Mouse (Mus musculus): ENCODE results near the gene Nsun5. TPM values are rescaled to one million over a fixed set of nuclear protein-coding genes. Genes with fewer than 3 reads are reported as not detected.
A peak's percentile ranks its signal among the peaks of the same experiment; 100 is the strongest.

Gene Nsun5
- polyA plus RNA-seq, 1 experiment from 2014 or later = 12.1 TPM

DNA sequence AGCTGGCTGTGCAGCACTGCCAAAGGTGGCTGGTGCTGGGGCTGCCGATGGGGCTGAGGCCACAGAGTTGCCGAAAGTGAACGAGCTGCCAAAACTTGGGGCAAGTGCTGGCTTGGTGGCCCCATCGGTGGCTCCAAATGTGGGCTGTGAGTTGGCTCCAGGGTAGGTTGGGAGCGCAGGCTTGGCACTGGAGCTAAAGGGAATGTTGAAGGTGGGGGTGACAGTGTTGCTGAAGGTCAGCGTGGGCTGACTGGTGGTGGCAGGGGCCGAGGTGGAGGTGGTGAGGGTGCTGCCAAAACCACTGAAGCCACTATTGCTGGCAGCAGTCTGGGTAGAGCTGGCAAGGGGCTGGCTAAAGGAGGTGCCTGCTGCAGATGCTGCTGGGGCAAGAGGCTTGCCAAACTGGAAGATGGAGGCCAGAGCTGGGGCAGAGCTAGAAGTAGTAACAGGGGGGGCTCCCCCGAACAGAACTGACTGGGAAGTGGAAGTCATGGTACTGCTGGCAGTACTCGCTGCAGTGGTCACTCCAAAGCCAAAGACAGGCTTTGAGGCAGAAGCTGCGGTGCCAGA, 11.7 kb downstream of the Nsun5 start:
- WGBS (ENCODE audit: insufficient replicate concordance) = 83% methylated on average over 10 of the region's 10 CpGs
- no peaks in the 10 kb centered on the region for H3K27me3 ChIP-seq (ENCODE audit: control insufficient read depth, insufficient read depth, low read depth, low read length)
- H3K4me2 ChIP-seq (ENCODE audit: low read depth, low read length) = no peak overlapping the region

DNA sequence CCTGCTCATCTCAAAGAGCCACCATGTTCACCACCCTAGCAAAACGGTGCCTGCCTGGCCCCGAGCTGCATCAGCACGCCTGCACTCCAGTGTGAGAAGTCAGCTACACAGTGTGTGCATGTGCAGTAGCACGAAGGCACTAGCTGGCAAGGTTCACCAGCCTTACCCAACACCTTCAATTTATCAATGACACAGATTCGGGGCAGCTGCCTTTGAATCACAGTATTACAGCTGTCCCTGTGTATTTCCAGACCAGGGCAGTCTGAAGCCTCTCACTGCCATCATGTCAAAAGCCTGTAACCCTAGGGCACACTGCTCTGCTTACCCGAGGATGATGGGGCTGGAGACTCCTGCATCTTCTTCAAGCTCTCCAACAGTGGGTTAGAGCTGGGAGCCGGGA, 13.0 kb downstream of the Nsun5 start:
- Histone ChIP-seq H3K4me3 (ENCODE audit: low read depth, low read length) (no peak overlapping the region), H3K9ac (ENCODE audit: low read depth, low read length) (no peak overlapping the region), H3K4me1 (ENCODE audit: control insufficient read depth, low read depth, low read length) (no peaks in the 10 kb centered on the region), H3K9me3 (replicated peaks; ENCODE audit: control insufficient read depth, low read length) (no peaks in the 10 kb centered on the region), H3K27me3 (ENCODE audit: control insufficient read depth, insufficient read depth, low read depth, low read length) (no peaks in the 10 kb centered on the region), H3K36me3 (ENCODE audit: control insufficient read depth, insufficient read depth) (peaks cover 85% of the 10 kb centered on the region), H3K27ac (ENCODE audit: low read length) (no peak overlapping the region), H3K4me2 (ENCODE audit: low read depth, low read length) (no peak overlapping the region)
- WGBS (ENCODE audit: insufficient replicate concordance) = 88% methylated on average over 7 of the region's 7 CpGs
- no peak for ATAC-seq (ENCODE audit: low read depth)

More for the DNA sequence above, 11.7 kb downstream of the Nsun5 start:
- ATAC-seq (ENCODE audit: low read depth) = no peak
- peaks cover 75% of the 10 kb centered on the region for H3K36me3 ChIP-seq (ENCODE audit: control insufficient read depth, insufficient read depth)
- no peaks in the 10 kb centered on the region for H3K9me3 ChIP-seq (replicated peaks; ENCODE audit: control insufficient read depth, low read length)
- no peak overlapping the region for H3K4me3 ChIP-seq (ENCODE audit: low read depth, low read length)
- H3K4me1 ChIP-seq (ENCODE audit: control insufficient read depth, low read depth, low read length) = no peaks in the 10 kb centered on the region
- H3K27ac ChIP-seq (ENCODE audit: low read length) = no peak overlapping the region
- no peak overlapping the region for H3K9ac ChIP-seq (ENCODE audit: low read depth, low read length)

DNA sequence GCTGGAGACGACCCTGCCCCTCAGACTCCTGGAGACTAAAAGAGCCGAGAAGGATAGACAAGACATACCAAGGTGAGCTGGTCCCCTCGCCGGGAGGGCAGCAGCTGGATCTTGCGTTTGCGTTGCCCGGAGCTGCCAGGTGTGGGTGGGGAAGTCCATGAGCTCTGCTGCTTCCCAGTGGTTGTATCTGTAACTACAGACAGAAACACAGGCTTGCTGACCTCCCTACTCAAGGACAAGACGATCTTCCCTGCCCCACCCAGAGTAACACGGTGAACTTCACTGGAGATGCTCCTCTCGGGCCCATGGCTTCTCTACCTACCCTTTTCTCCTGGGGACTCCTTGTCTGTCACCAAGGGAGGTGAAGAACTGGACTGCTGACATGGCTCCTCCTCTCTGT, 14.0 kb downstream of the Nsun5 start:
- Histone ChIP-seq H3K36me3 (ENCODE audit: control insufficient read depth, insufficient read depth) (peaks cover 77% of the 10 kb centered on the region), H3K27ac (ENCODE audit: low read length) (no peak overlapping the region), H3K9ac (ENCODE audit: low read depth, low read length) (no peak overlapping the region), H3K4me1 (ENCODE audit: control insufficient read depth, low read depth, low read length) (no peaks in the 10 kb centered on the region), H3K4me2 (ENCODE audit: low read depth, low read length) (no peak overlapping the region), H3K4me3 (ENCODE audit: low read depth, low read length) (no peak overlapping the region), H3K9me3 (replicated peaks; ENCODE audit: control insufficient read depth, low read length) (no peaks in the 10 kb centered on the region), H3K27me3 (ENCODE audit: control insufficient read depth, insufficient read depth, low read depth, low read length) (no peaks in the 10 kb centered on the region)
- no peak for ATAC-seq (ENCODE audit: low read depth)
- WGBS (ENCODE audit: insufficient replicate concordance) = 81% methylated on average over 10 of the region's 10 CpGs

DNA sequence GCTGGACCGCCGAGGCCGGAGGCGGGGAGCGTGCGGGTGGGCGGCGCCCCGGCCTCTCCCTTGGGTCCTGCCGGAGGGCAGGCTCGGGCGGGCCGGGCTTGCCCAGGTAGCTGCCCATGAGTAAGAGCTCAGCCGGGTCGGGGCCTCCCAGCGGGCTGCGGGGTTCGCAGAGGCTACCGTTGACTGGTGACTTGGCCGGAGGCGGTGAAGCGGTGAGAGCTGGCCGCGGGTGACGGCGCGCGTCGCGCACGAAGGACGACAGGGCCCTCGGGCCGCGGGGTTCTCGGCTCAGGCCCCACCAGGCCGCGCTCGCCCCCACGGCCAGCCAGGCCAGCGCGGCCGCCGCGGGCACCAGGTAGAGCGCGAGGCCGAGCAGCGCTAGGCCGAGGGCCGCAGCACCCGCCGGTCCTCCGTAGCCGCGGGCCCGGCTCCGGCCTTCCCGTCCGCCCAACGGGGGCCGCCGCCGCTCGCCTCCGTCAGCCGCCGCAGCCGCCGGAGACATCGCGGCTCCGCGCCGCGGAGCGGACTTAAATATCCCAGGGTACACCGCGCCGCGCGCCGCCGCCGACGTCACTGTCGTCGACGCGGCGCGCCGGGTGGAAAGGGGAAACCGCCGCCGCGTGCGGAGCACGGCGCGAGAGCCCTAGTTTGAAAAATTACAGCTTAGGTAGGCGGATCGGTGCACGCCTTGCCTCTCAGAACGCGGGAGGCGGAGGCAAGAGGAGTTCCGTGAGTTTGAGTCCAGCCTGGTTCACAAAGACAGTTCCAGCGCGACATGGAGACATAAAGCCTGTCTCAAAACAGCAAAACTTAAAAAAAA, 24.5 kb downstream of the Nsun5 start, which contains the start of gene Pom121:
Gene Pom121, minus strand, starts transcription at position 543 of the 820 bp plus-strand sequence.
- Histone ChIP-seq H3K27ac (ENCODE audit: low read length) (peak within 1 kb of the TSS; percentile 87), H3K36me3 (ENCODE audit: control insufficient read depth, insufficient read depth) (peaks cover 13% of the 10 kb centered on the region), H3K27me3 (ENCODE audit: control insufficient read depth, insufficient read depth, low read depth, low read length) (no peaks in the 10 kb centered on the region), H3K4me2 (ENCODE audit: low read depth, low read length) (peak within 1 kb of the TSS; percentile 93), H3K4me1 (ENCODE audit: control insufficient read depth, low read depth, low read length) (peaks cover 18% of the 10 kb centered on the region), H3K9ac (ENCODE audit: low read depth, low read length) (peak within 1 kb of the TSS; percentile 96), H3K4me3 (ENCODE audit: low read depth, low read length) (peak within 1 kb of the TSS; percentile 89), H3K9me3 (replicated peaks; ENCODE audit: control insufficient read depth, low read length) (no peaks in the 10 kb centered on the region)
- peak; percentile 93 for ATAC-seq (ENCODE audit: low read depth)
- WGBS (ENCODE audit: insufficient replicate concordance) = under 1% methylated on average over 97 of the region's 110 CpGs

DNA sequence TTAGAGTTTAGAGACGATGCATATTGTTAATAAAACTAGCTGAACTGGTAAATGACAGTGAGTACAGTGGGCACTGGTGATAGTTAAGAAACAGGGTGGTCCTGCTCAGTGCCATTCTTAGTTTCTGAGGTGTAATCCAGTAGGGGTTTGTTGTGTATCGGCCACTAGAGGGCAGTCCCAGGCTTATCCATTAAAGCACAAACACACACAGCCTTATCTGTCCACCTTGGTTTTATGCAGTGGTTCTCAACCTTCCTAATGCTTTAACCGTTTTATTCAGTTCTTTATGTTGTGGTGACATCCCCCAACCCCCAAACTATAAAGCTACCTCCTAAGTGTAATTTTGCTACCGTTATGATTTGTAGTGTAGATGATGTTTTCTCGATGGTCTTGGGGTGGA, 26.1 kb downstream of the Nsun5 start:
- WGBS (ENCODE audit: insufficient replicate concordance) = 32% methylated on average over 5 of the region's 5 CpGs
- Histone ChIP-seq H3K27me3 (ENCODE audit: control insufficient read depth, insufficient read depth, low read depth, low read length) (no peaks in the 10 kb centered on the region), H3K9ac (ENCODE audit: low read depth, low read length) (no peak overlapping the region), H3K4me1 (ENCODE audit: control insufficient read depth, low read depth, low read length) (peaks cover 18% of the 10 kb centered on the region), H3K9me3 (replicated peaks; ENCODE audit: control insufficient read depth, low read length) (no peaks in the 10 kb centered on the region), H3K27ac (ENCODE audit: low read length) (no peak overlapping the region), H3K4me2 (ENCODE audit: low read depth, low read length) (no peak overlapping the region), H3K4me3 (ENCODE audit: low read depth, low read length) (no peak overlapping the region), H3K36me3 (ENCODE audit: control insufficient read depth, insufficient read depth) (peaks cover 6% of the 10 kb centered on the region; the same call in 1 of the 2 replicates)
- no peak for ATAC-seq (ENCODE audit: low read depth)

DNA sequence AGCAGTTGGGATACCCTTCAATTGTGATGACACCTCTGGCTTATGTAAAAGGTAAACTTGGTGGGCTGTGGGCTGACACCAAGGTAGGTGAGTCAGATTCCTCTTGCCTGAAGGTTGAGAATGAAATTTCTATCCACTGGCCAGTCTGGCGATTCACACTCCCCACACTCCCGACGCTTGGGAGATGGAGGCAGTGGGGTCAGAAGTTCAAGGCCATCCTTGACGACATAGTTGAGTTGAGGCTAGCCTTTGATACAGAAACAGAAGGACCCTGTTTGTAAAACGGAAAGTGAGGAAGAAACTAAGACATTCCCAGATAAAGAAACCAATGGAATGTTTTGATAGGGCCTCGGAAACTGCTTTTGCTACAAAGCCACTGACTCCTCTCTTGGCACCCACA, 29.6 kb downstream of the Nsun5 start:
- Histone ChIP-seq H3K4me1 (ENCODE audit: control insufficient read depth, low read depth, low read length) (peaks cover 9% of the 10 kb centered on the region), H3K36me3 (ENCODE audit: control insufficient read depth, insufficient read depth) (no peaks in the 10 kb centered on the region), H3K4me2 (ENCODE audit: low read depth, low read length) (no peak overlapping the region), H3K27ac (ENCODE audit: low read length) (no peak overlapping the region), H3K4me3 (ENCODE audit: low read depth, low read length) (no peak overlapping the region), H3K9ac (ENCODE audit: low read depth, low read length) (no peak overlapping the region), H3K9me3 (replicated peaks; ENCODE audit: control insufficient read depth, low read length) (no peaks in the 10 kb centered on the region), H3K27me3 (ENCODE audit: control insufficient read depth, insufficient read depth, low read depth, low read length) (no peaks in the 10 kb centered on the region)
- WGBS (ENCODE audit: insufficient replicate concordance) = 44% methylated on average over 6 of the region's 6 CpGs
- no peak for ATAC-seq (ENCODE audit: low read depth)

DNA sequence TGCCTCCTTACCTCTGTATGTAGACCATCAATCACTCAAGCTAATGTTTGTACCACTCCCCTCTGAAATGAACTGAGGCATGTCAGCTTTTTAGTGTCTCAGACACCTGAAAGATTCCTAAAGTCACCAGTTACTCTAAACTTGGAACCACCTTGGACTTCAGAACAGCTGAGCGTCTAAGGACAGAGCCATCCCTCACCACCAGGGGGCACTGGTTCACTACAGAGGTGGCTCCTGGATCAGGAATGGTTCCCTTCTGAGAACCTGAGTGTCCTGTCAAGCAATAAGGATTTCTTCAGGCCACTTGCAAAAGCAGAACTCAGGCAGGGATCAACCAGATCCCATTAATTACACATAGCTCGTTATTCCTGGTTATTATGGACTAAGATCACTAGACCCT, 30.5 kb downstream of the Nsun5 start:
- H3K27ac ChIP-seq (ENCODE audit: low read length) = no peak overlapping the region
- H3K4me3 ChIP-seq (ENCODE audit: low read depth, low read length) = no peak overlapping the region
- H3K27me3 ChIP-seq (ENCODE audit: control insufficient read depth, insufficient read depth, low read depth, low read length) = no peaks in the 10 kb centered on the region
- 3% methylated on average over 2 of the region's 2 CpGs for WGBS (ENCODE audit: insufficient replicate concordance)
- H3K9ac ChIP-seq (ENCODE audit: low read depth, low read length) = no peak overlapping the region
- H3K9me3 ChIP-seq (replicated peaks; ENCODE audit: control insufficient read depth, low read length) = no peaks in the 10 kb centered on the region
- H3K36me3 ChIP-seq (ENCODE audit: control insufficient read depth, insufficient read depth) = no peaks in the 10 kb centered on the region
- H3K4me2 ChIP-seq (ENCODE audit: low read depth, low read length) = no peak overlapping the region
- peak; percentile 48; the same call in 1 of the 2 replicates for ATAC-seq (ENCODE audit: low read depth)
- H3K4me1 ChIP-seq (ENCODE audit: control insufficient read depth, low read depth, low read length) = peaks cover 2% of the 10 kb centered on the region

DNA sequence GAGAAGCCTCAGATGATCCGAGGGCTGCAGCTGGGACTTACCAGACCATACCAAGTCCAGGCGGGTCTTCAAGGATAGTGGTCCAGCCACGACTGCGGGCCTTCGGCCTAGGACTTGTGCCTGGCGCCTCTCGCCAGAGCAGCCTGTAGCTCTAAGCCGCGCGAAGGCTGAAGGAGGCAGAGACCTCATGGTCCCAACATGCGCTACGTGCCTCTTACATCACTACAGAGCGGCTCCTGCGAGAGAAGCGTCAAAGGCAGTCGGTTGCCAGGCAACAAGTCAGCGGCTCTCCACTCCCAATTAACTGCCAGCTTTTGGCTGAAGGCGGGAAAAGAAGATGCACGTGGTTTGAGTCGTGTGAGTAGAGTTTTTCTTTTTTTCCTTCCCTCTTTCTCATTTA, 34.9 kb downstream of the Nsun5 start:
- ATAC-seq (ENCODE audit: low read depth) = no peak
- Histone ChIP-seq H3K36me3 (ENCODE audit: control insufficient read depth, insufficient read depth) (no peaks in the 10 kb centered on the region), H3K9me3 (replicated peaks; ENCODE audit: control insufficient read depth, low read length) (no peaks in the 10 kb centered on the region), H3K4me2 (ENCODE audit: low read depth, low read length) (no peak overlapping the region), H3K9ac (ENCODE audit: low read depth, low read length) (no peak overlapping the region), H3K27ac (ENCODE audit: low read length) (no peak overlapping the region), H3K4me3 (ENCODE audit: low read depth, low read length) (no peak overlapping the region), H3K4me1 (ENCODE audit: control insufficient read depth, low read depth, low read length) (no peaks in the 10 kb centered on the region), H3K27me3 (ENCODE audit: control insufficient read depth, insufficient read depth, low read depth, low read length) (no peaks in the 10 kb centered on the region)
- 51% methylated on average over 20 of the region's 20 CpGs for WGBS (ENCODE audit: insufficient replicate concordance)

DNA sequence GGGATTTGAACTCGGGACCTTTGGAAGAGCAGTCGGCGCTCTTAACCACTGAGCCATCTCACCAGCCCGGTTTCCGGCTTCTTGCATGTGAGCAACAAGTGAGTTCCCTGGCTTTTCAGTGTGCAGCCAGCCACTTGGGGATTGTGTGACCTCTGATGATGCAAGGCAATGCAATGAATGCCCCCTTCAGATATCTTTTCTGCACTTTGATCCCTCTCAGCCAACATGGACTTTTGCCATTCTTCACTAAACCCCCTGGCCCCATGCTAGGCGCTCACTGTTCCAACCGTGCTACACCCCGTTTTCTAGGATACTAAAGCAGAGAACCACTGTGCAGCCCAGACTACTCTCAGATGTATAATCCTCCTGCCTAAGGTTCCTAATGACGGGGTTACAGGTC, 35.7 kb downstream of the Nsun5 start:
- no peak overlapping the region for H3K27ac ChIP-seq (ENCODE audit: low read length)
- no peaks in the 10 kb centered on the region for H3K36me3 ChIP-seq (ENCODE audit: control insufficient read depth, insufficient read depth)
- H3K9ac ChIP-seq (ENCODE audit: low read depth, low read length) = no peak overlapping the region
- H3K27me3 ChIP-seq (ENCODE audit: control insufficient read depth, insufficient read depth, low read depth, low read length) = no peaks in the 10 kb centered on the region
- H3K9me3 ChIP-seq (replicated peaks; ENCODE audit: control insufficient read depth, low read length) = no peaks in the 10 kb centered on the region
- no peak for ATAC-seq (ENCODE audit: low read depth)
- no peak overlapping the region for H3K4me3 ChIP-seq (ENCODE audit: low read depth, low read length)
- no peak overlapping the region for H3K4me2 ChIP-seq (ENCODE audit: low read depth, low read length)
- no peaks in the 10 kb centered on the region for H3K4me1 ChIP-seq (ENCODE audit: control insufficient read depth, low read depth, low read length)
- WGBS (ENCODE audit: insufficient replicate concordance) = 66% methylated on average over 9 of the region's 9 CpGs
